Mouse (Mus musculus) heart, embryonic 16.5 days (tissue): ENCODE data around the gene Scel. TPM values are rescaled to one million over a fixed set of nuclear protein-coding genes. Genes with fewer than 3 reads are reported as not detected.

ENCODE experiments used
- microRNA-seq: library from miRNA; unstranded; fragments of <30 nt; microRNA quantifications from one replicate; pipeline ENCODE4, GENCODE M21; 2017
- polyA plus RNA-seq: library from polyadenylated mRNA; unstranded; fragments of >200 nt; fragmentation: Nextera tagmentation; extraction: Ambion mirVana; gene quantifications from 2 replicates; pipeline ENCODE4 v1.2.1, GENCODE M21; 2015

The Scel gene
- polyA plus RNA-seq, 1 experiment from 2014 or later = 0.32 TPM

Small RNA genes within 50 kb of the gene (microRNA-seq; reads per million reads assigned to microRNA genes)
- gene Gm22877 = not detected

Other genes starting within 250 kb of the Scel start
- 11.4 and 12.7 TPM in 2 replicates for gene Mycbp2, start 166.5 kb upstream of the Scel start, polyA plus RNA-seq
- 0.45 and 0.58 TPM in 2 replicates for gene Slain1, start 136.9 kb downstream of the Scel start, polyA plus RNA-seq